Mouse (Mus musculus): ENCODE results near the gene Kat2a.

- no peak for TF ChIP-seq RCOR1 (IDR thresholded peaks at IDR 0.05; ENCODE audit: low read depth, low read length)
- no peak for TF ChIP-seq CTCF (IDR thresholded peaks at IDR 0.05 in 2 of 3, conservative IDR thresholded peaks at IDR 0.05 in 1 of 3; ENCODE audit: control insufficient read depth in 1 of 3, insufficient read depth in 1 of 3, low read depth in 2 of 3, low read length in 3 of 3, poor library complexity in 1 of 3, severe bottlenecking in 1 of 3)
- TF ChIP-seq EP300 (IDR thresholded peaks at IDR 0.05; ENCODE audit: low read depth in 1 of 2, low read length in 2 of 2): no peak
- TF ChIP-seq TCF12 (IDR thresholded peaks at IDR 0.05; ENCODE audit: low read depth, low read length): no peak
- TF ChIP-seq ZKSCAN1 (IDR thresholded peaks at IDR 0.05; ENCODE audit: low read depth, low read length): no peak
- TF ChIP-seq ETS1 (IDR thresholded peaks at IDR 0.05; ENCODE audit: low read depth, low read length): no peak
- no peak for TF ChIP-seq POLR2AphosphoS2 (IDR thresholded peaks at IDR 0.05; ENCODE audit: low read length)
These were observed 17.7 kb upstream of the Kat2a start for GRCm38 (mm10) chr11:100729976-100730375.

All from MEL (cell line).